Mouse (Mus musculus): ENCODE data around the gene B230118H07Rik. TPM values are rescaled to one million over a fixed set of nuclear protein-coding genes. Genes with fewer than 3 reads are reported as not detected.
A peak's percentile ranks its signal among the peaks of the same experiment; 100 is the strongest.

The B230118H07Rik gene
- polyA plus RNA-seq, 1 experiment from 2014 or later, result 63.8 TPM

DNA sequence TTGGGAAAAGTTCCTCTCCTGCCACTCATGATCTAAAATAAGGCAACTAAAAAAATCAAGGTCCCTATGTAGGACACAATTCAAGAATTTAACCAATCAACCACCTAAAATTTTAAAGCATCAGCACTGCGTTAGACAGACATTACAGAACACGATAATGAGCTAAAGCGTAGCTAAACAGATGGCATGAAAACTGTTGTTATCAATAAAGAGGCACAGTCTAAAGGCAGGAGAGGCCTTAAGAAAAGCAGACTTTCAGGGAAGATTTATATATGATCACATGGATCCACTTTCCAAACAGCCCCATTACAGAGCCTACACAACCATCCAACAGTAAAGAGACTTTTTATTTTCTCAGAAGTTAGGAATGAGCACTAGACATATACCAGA, 16.4 kb upstream of the B230118H07Rik start:
- 58% methylated on average over 3 of the region's 3 CpGs for WGBS
- H3K9ac ChIP-seq, result no peak overlapping the region
- no peak overlapping the region for H3K4me2 ChIP-seq (replicated peaks)
- H3K36me3 ChIP-seq, result no peaks in the 10 kb centered on the region
- no peaks in the 10 kb centered on the region for H3K4me1 ChIP-seq
- H3K27ac ChIP-seq, result no peak overlapping the region
- no peak overlapping the region for H3K4me3 ChIP-seq
- ATAC-seq (ENCODE audit: low FRiP score, low read depth), result peak; percentile 54
- no peaks in the 10 kb centered on the region for H3K27me3 ChIP-seq (replicated peaks)
- H3K9me3 ChIP-seq, result no peaks in the 10 kb centered on the region

DNA sequence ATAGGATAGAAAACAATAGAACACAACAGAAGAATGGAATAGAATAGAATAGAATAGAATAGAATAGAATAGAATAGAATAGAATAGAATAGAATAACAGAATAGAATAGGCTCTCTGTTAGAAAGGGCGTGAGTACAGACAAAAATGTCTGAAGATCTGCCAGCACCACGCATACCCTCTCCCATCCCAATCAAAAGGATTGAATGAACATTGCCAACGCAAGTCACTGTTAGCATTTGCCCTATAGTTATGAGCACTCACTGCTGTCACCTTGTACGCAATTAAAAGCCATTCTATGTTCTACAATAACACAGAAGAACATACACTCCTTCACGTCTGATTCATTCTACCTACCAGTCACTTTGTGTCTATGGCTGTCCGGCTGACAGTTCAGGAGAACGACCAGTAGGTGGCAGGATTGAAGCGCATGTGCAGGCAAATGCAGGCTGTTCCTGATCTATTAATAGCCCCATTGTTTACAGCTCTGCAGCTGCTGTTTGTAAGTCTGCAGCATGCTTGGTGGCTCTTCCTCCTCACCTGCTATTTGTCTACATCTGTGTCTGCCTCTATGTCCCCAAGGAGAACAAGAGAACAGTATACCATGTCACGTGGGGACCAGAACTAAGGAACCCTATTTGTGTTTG, 15.8 kb upstream of the B230118H07Rik start:
- Histone ChIP-seq H3K9me3 (no peaks in the 10 kb centered on the region), H3K9ac (no peak overlapping the region), H3K4me2 (replicated peaks) (no peak overlapping the region), H3K27me3 (replicated peaks) (no peaks in the 10 kb centered on the region), H3K4me3 (no peak overlapping the region), H3K36me3 (no peaks in the 10 kb centered on the region), H3K27ac (no peak overlapping the region), H3K4me1 (no peaks in the 10 kb centered on the region)
- ATAC-seq (ENCODE audit: low FRiP score, low read depth), result peak; percentile 95
- 22% methylated on average over 9 of the region's 9 CpGs for WGBS

DNA sequence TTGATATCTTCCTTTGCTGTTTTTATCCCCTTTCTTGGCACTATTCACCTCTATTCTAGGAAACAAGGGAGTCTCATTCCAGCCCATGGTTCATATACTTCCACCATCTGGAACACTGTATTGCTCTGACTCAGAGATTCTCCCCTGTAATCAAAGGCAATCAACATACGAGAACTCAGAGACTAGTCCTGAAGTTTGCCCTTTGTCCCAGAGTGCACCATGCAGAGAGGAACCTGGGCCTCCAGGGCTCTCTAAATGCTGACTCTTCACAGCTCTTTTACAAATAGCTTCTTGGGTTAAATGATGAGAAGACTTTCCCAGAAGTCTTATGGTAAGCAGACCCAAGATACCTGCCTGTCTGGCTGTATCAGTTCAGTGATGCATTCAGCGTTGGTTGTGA, 11.2 kb upstream of the B230118H07Rik start:
- Histone ChIP-seq H3K27me3 (replicated peaks) (no peaks in the 10 kb centered on the region), H3K4me1 (no peaks in the 10 kb centered on the region), H3K27ac (no peak overlapping the region), H3K9ac (no peak overlapping the region), H3K4me2 (replicated peaks) (no peak overlapping the region), H3K36me3 (no peaks in the 10 kb centered on the region), H3K9me3 (no peaks in the 10 kb centered on the region), H3K4me3 (no peak overlapping the region)
- no peak for ATAC-seq (ENCODE audit: low FRiP score, low read depth)
- WGBS, result 58% methylated on average over 2 of the region's 2 CpGs

DNA sequence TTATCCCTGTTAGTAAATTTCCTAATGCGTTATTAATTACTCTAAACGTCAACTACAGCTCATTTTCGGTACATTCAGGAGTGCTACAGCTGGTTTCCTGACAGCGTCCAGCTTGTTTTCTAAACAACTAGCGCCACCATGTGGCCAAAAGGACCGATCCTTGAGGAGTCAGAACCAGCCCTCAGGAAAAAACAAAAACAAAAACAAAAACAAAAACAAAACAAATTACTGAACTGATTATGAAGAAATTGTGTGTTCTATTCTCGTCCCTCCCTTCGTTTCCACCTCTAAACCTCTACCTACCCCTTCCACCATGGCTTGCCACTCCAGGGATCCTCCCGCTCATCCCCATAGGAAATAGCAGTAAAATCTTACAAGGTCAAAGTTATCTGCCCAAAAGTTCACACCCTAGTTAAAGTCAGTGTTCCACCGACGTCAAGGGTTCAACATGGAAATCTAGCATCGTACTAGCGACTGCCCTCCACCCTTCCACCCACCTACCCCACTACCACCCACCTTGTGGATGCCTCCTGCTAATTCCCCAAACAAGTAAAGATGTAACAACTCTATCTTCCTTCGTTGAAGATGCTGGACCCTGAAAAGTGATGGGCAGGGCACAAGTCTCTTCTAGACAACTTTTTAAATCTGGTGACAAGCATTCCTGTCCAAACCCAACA, 3.7 kb upstream of the B230118H07Rik start:
- Histone ChIP-seq H3K27ac (no peak overlapping the region), H3K27me3 (replicated peaks) (no peaks in the 10 kb centered on the region), H3K9ac (peak overlapping the region; percentile 1; the same call in 1 of the 2 replicates), H3K4me2 (replicated peaks) (peak overlapping the region; percentile 56), H3K4me3 (no peak overlapping the region), H3K4me1 (0 out of 2 replicates have a peak, but pooled peaks cover 3% of the 10 kb centered on the region), H3K36me3 (no peaks in the 10 kb centered on the region), H3K9me3 (no peaks in the 10 kb centered on the region)
- 19% methylated on average over 14 of the region's 14 CpGs for WGBS
- peak; percentile 67 for ATAC-seq (ENCODE audit: low FRiP score, low read depth)

DNA sequence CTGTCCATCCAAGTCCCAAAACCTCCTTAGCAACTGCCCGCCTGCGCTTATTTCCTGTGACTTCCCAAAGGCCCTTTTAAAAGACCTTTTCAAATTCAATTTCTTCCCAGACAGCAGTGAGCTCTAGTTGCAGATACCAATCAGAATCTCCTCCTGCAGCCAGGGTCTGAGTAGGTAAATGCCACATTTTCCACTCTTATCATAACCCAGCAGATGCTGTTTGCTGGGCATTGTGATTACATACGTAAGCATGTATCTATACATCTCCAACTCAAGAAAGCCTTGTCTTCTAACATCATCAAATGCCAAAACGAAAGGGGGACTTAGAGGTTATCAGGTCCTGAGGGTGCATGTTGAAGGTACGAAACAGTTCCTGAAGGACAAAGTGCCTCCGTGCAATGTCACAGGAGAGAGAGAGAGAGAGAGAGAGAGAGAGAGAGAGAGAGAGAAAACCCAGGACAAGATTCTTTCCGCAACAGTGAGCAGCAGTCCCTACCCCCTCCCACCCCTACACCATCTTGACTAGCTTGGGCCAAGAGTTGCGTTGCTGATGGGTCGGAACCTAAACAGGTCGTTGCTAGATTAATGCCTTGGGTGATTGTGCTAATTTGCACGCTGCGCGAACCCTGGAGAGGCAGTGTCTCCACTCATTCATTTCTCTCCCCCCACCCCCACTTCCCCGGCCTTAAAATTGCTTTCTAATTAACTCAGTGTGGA, 3.0 kb upstream of the B230118H07Rik start:
- H3K4me3 ChIP-seq, result no peak overlapping the region
- WGBS, result 41% methylated on average over 14 of the region's 14 CpGs
- H3K27me3 ChIP-seq (replicated peaks), result no peaks in the 10 kb centered on the region
- H3K9ac ChIP-seq, result peak overlapping the region; percentile 1; the same call in 1 of the 2 replicates
- ATAC-seq (ENCODE audit: low FRiP score, low read depth), result peak; percentile 85
- H3K9me3 ChIP-seq, result no peaks in the 10 kb centered on the region
- no peak overlapping the region for H3K27ac ChIP-seq
- peak overlapping the region; percentile 56 for H3K4me2 ChIP-seq (replicated peaks)
- 0 out of 2 replicates have a peak, but pooled peaks cover 3% of the 10 kb centered on the region for H3K4me1 ChIP-seq
- no peaks in the 10 kb centered on the region for H3K36me3 ChIP-seq

DNA sequence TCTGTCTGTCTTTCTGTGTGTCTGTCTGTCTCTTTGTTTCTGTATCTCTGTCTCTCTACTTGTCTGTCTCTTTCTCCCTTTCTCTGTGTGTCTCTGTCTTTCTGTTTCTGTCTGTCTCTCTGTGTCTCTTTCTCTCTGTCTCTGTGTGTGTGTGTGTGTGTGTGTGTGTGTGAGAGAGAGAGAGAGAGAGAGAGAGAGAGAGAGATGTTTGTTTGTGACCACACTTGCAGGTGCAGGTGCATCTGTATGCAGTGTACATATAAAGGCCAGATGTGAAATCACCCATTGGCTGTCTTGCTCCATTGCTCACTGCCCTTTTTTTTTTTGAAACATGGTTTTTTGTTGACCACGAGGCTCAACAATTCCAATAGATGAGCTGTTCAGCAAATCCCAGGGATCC, 1.1 kb upstream of the B230118H07Rik start:
- Histone ChIP-seq H3K4me3 (no peak overlapping the region), H3K36me3 (no peaks in the 10 kb centered on the region), H3K27me3 (replicated peaks) (no peaks in the 10 kb centered on the region), H3K4me2 (replicated peaks) (no peak overlapping the region), H3K9ac (no peak overlapping the region), H3K4me1 (0 out of 2 replicates have a peak, but pooled peaks cover 3% of the 10 kb centered on the region), H3K9me3 (no peaks in the 10 kb centered on the region), H3K27ac (no peak overlapping the region)
- 54% methylated on average over 1 of the region's 1 CpGs for WGBS
- ATAC-seq (ENCODE audit: low FRiP score, low read depth), result no peak

DNA sequence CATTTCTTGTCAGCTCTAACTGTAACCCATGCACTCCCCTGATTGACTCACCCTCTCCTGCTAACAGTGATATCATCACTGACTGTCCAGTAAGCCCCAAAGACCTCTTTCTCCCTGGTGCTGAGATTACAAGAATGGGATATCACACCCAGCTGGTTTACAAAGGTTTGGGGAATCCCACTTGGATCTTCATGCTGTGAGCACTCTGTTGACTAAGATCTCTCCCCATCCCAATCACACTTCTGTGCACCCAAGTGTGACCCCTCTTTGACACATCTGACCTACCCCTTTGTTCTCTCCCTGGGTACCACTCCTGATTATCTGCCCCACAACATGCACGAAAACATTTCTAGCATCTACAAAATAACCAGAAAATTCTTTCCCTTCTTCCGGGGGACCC, 971 bp downstream of the B230118H07Rik start:
- no peaks in the 10 kb centered on the region for H3K27me3 ChIP-seq (replicated peaks)
- H3K9me3 ChIP-seq, result no peaks in the 10 kb centered on the region
- H3K4me3 ChIP-seq, result no peak overlapping the region
- H3K4me2 ChIP-seq (replicated peaks), result no peak overlapping the region
- WGBS, result 70% methylated on average over 2 of the region's 2 CpGs
- 0 out of 2 replicates have a peak, but pooled peaks cover 3% of the 10 kb centered on the region for H3K4me1 ChIP-seq
- no peak overlapping the region for H3K9ac ChIP-seq
- ATAC-seq (ENCODE audit: low FRiP score, low read depth), result no peak
- no peak overlapping the region for H3K27ac ChIP-seq
- no peaks in the 10 kb centered on the region for H3K36me3 ChIP-seq

DNA sequence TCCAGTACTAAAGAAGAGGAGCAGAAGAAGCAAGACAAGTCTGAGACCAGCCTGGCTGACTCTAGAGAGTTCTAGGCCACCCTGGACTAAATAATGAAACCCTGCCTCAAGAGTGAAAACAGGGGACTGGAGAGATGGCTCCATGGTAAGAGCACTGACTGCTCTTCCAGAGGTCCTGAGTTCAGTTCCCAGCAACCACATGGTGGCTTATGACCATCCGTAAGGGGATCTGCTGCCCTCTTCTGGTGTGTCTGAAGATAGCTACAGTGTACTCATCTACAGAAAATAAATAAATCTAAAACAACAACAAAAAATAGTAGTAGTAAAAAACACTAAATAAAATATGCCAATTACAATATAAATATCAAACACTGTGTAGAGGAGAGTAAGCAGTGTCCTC, 3.5 kb downstream of the B230118H07Rik start:
- Histone ChIP-seq H3K27me3 (replicated peaks) (no peaks in the 10 kb centered on the region), H3K4me1 (no peaks in the 10 kb centered on the region), H3K9me3 (no peaks in the 10 kb centered on the region), H3K9ac (no peak overlapping the region), H3K4me2 (replicated peaks) (no peak overlapping the region), H3K4me3 (no peak overlapping the region), H3K27ac (no peak overlapping the region), H3K36me3 (no peaks in the 10 kb centered on the region)
- ATAC-seq (ENCODE audit: low FRiP score, low read depth), result no peak
- WGBS, result 79% methylated on average over 1 of the region's 1 CpGs

DNA sequence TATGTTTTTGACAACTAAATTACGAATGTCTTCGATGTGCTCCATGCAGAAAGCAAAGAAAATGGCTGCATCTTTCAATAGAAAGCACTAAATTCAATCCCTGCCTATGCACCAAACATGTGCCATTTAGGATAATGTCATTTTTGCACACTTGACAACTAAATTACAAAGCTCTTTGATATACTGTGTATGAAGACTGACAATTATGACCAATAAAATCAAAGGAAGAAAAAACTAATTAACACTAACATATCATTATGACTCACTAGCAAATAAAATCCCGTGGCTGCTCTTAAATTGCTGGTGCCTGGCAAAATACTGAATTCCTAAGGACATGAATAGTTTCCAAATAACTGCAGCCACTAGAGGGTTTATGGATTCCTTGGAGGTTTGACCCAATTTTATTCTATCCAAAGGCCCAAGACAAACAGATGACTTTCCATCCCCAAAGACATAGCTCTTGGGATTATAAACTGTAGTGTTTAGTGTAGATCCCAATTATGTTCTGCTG, 9.4 kb downstream of the B230118H07Rik start:
- Histone ChIP-seq H3K27me3 (replicated peaks) (no peaks in the 10 kb centered on the region), H3K9ac (no peak overlapping the region), H3K36me3 (no peaks in the 10 kb centered on the region), H3K27ac (no peak overlapping the region), H3K4me3 (no peak overlapping the region), H3K4me1 (peaks cover 6% of the 10 kb centered on the region; the same call in 1 of the 2 replicates), H3K9me3 (no peaks in the 10 kb centered on the region), H3K4me2 (replicated peaks) (no peak overlapping the region)
- WGBS, result 78% methylated on average over 3 of the region's 3 CpGs
- no peak for ATAC-seq (ENCODE audit: low FRiP score, low read depth)

DNA sequence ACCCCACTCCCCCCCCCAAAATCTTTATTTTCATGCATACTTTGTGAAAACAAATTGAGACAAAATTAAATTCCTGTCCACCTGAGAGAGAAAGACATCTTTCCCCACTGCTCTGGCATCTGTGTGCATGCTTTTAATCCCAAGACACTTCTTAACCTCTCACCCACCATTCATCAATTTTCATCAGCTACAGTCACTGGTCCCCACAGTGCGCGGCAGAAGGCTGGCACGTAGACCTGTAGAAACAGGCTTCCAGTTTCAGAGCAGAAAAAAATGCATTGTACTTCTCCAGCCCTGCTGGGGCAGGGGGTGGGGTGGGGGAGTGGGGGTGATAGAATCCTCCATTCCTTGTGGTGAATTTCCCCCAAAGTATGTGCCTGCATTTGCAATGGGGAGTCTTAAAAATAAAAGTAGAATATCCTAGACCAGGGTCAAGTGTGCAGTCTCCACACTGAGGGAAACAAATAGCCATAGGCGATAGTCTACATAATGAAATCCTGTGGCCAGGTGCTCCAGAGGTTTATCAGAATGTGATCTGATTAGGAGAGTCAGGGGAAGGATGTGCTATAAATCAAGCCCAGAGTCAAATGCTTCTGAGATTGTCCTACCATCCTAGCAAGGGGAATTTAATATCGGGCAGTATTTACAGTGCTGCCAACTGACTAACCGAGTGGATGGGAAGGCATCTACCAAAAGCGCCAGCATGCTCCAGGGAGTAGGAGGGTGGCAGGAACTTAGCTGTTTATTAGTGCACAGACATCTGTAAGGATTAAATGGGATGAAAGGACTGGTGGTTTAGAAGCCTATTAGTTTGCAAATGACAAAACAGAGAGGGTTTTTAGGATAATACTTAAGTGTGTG, 10.1 kb downstream of the B230118H07Rik start:
- H3K27ac ChIP-seq, result no peak overlapping the region
- H3K27me3 ChIP-seq (replicated peaks), result no peaks in the 10 kb centered on the region
- H3K4me1 ChIP-seq, result peaks cover 6% of the 10 kb centered on the region; the same call in 1 of the 2 replicates
- H3K4me2 ChIP-seq (replicated peaks), result 0 out of 2 replicates have a peak overlapping the region, but pooled peaks have one; percentile 1
- H3K9ac ChIP-seq, result no peak overlapping the region
- H3K36me3 ChIP-seq, result no peaks in the 10 kb centered on the region
- 38% methylated on average over 7 of the region's 7 CpGs for WGBS
- ATAC-seq (ENCODE audit: low FRiP score, low read depth), result peak; percentile 29; the same call in 1 of the 2 replicates
- no peaks in the 10 kb centered on the region for H3K9me3 ChIP-seq
- no peak overlapping the region for H3K4me3 ChIP-seq

DNA sequence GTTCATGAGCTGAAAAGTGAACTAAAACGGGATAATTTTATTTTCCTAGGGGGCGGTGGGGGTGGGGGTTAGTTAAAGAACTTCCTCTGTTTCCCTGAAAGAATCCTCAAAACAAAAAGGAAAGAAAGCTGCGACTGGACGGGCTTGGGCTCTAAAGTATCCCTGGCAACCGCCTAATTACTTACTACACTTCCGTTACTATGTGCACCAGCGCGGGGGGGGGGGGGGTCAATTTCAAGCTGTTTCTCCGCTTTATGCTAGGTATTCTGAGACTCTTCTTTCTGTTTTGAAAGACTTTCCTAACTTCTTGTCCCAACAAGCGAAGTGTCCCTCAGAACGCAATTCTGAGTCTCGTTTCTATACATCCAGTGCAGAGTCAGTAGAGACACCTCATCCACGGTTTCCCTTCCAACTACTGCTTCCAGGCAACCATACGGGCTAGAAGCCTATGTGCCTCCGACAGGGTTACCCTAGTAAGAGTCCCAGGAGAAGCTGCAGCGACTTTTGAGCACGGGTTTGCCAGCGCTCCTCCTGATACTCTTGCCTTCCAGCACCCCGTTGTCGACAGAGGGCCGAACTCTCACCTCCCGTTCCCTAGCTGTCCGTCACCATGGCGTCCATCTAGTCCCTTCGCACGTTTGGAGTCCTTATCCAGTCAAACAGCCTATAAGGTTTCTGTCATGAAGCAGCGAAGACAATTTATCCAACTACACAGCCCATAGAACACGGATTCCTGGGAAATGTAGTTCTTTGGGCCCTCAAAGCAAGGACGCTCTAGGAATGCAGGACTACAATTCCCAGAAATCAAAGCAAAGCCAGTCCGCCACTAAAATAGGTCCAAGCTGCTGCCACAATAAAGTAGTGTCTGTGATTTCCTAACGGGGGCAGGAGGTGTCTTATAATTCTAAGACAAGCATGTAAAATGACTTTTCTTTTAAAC, 20.8 kb downstream of the B230118H07Rik start:
- under 1% methylated on average over 31 of the region's 31 CpGs for WGBS
- peaks cover 17% of the 10 kb centered on the region for H3K4me1 ChIP-seq
- peak overlapping the region; percentile 56 for H3K9ac ChIP-seq
- H3K36me3 ChIP-seq, result no peaks in the 10 kb centered on the region
- H3K4me3 ChIP-seq, result peak overlapping the region; percentile 64
- H3K27me3 ChIP-seq (replicated peaks), result no peaks in the 10 kb centered on the region
- no peaks in the 10 kb centered on the region for H3K9me3 ChIP-seq
- peak overlapping the region; percentile 72 for H3K27ac ChIP-seq
- H3K4me2 ChIP-seq (replicated peaks), result peak overlapping the region; percentile 66
- peak; percentile 98 for ATAC-seq (ENCODE audit: low FRiP score, low read depth)
